Comparison of ENCODE assay signal across 22 mouse cellular contexts in genomic region chr3:105592246-105592645, GRCm38 (mm10).
DNase-seq lines count a peak whose midpoint lies in the region; ATAC-seq and TF ChIP-seq lines count a peak whose summit lies in the region.
"Had no signal": no experiment of that assay in that cellular context is flagged by ENCODE, and none has a peak within 500 bp of the region (broad histone marks: within the 10 kb centered on the region; RNA-seq: fewer than 3 reads in every experiment).

No protein-coding gene starts in this region.

- no peaks in the 10 kb centered on the region for H3K36me3 ChIP-seq in hindbrain, embryonic 10.5 days
- no peaks in the 10 kb centered on the region for H3K36me3 ChIP-seq in hindbrain, postnatal 0 days (ENCODE audit: insufficient read depth, low read length)
- H3K36me3 ChIP-seq: forebrain, embryonic 10.5 days; heart, embryonic 15.5 days; hindbrain, embryonic 13.5 days; limb, embryonic 10.5 days; midbrain, embryonic 13.5 days; neural tube, embryonic 13.5 days had no signal

- no peak overlapping the region for H3K4me2 ChIP-seq in hindbrain, postnatal 0 days (ENCODE audit: low read depth, low read length)
- H3K4me2 ChIP-seq: heart, embryonic 15.5 days; hindbrain, embryonic 13.5 days; midbrain, embryonic 13.5 days; neural tube, embryonic 13.5 days had no signal

- H3K9ac ChIP-seq in hindbrain, postnatal 0 days (replicated peaks; ENCODE audit: low read length), result no peak overlapping the region
- H3K9ac ChIP-seq: heart, embryonic 15.5 days; hindbrain, embryonic 13.5 days; liver, postnatal 0 days; midbrain, embryonic 13.5 days; neural tube, embryonic 13.5 days had no signal

- peak; percentile 45; the same call in 1 of the 2 replicates for ATAC-seq in cerebellum, adult (ENCODE audit: insufficient number of reproducible peaks, low FRiP score, low TSS enrichment)
- ATAC-seq in frontal cortex, adult (ENCODE audit: low TSS enrichment), result peak; percentile 82
- no peak for ATAC-seq in hindbrain, postnatal 0 days
- ATAC-seq: liver, postnatal 0 days; midbrain, embryonic 13.5 days had no signal

- H3K27me3 ChIP-seq in hindbrain, embryonic 10.5 days (ENCODE audit: insufficient read depth, poor library complexity, severe bottlenecking), result no peaks in the 10 kb centered on the region
- H3K27me3 ChIP-seq in hindbrain, postnatal 0 days (ENCODE audit: insufficient read depth, low read length), result no peaks in the 10 kb centered on the region
- H3K27me3 ChIP-seq: heart, embryonic 15.5 days; hindbrain, embryonic 13.5 days; midbrain, embryonic 13.5 days; neural tube, embryonic 13.5 days had no signal

- no peaks in the 10 kb centered on the region for H3K9me3 ChIP-seq in hindbrain, embryonic 10.5 days
- no peaks in the 10 kb centered on the region for H3K9me3 ChIP-seq in hindbrain, postnatal 0 days (ENCODE audit: low read length)
- H3K9me3 ChIP-seq: forebrain, embryonic 10.5 days; heart, embryonic 15.5 days; hindbrain, embryonic 13.5 days; limb, embryonic 10.5 days; midbrain, embryonic 13.5 days; neural tube, embryonic 13.5 days had no signal

- no peak for DNase-seq in cerebellum, postnatal 10 days
- DNase-seq in frontal cortex, postnatal 25 days (ENCODE audit: low spot score in 2 of 2), result no peak
- no peak for DNase-seq in hindbrain, embryonic 10.5 days (ENCODE audit: low spot score)
- DNase-seq in hindbrain, postnatal 0 days (ENCODE audit: low spot score), result no peak
- DNase-seq in layer of hippocampus, adult 9-10 months (ENCODE audit: low spot score), result peak; percentile 45
- DNase-seq in adrenal gland, adult (ENCODE audit: inconsistent age in 2 of 2, low spot score in 1 of 2), result no peak
- DNase-seq: adrenal gland, adult 8-10 months; gastrocnemius, postnatal 25 days; kidney, adult 8-10 months; kidney, postnatal 14 days; liver, postnatal 0 days; lung, postnatal 14 days; spleen, adult 18-20 months; thymus, postnatal 36 days had no signal

- H3K4me1 ChIP-seq in hindbrain, embryonic 10.5 days (replicated peaks), result 0 out of 2 replicates have a peak, but pooled peaks cover 16% of the 10 kb centered on the region
- peaks cover 13% of the 10 kb centered on the region; the same call in 1 of the 2 replicates for H3K4me1 ChIP-seq in hindbrain, postnatal 0 days (ENCODE audit: insufficient read depth, low read length)
- H3K4me1 ChIP-seq: heart, embryonic 15.5 days; limb, embryonic 10.5 days had no signal

- no peak for TF ChIP-seq CTCF in hindbrain, postnatal 0 days (IDR thresholded peaks at IDR 0.05; ENCODE audit: low read depth)

- WGBS in hindbrain, embryonic 10.5 days, result 68% methylated on average over 2 of the region's 2 CpGs
- WGBS in hindbrain, postnatal 0 days, result 63% methylated on average over 2 of the region's 2 CpGs

- 0 out of 2 replicates have a peak overlapping the region, but pooled peaks have one; percentile 45 for H3K27ac ChIP-seq in hindbrain, embryonic 10.5 days
- no peak overlapping the region for H3K27ac ChIP-seq in hindbrain, postnatal 0 days
- H3K27ac ChIP-seq: forebrain, embryonic 10.5 days; heart, embryonic 15.5 days; hindbrain, embryonic 13.5 days; limb, embryonic 10.5 days; midbrain, embryonic 13.5 days; neural tube, embryonic 13.5 days had no signal

- H3K4me3 ChIP-seq in hindbrain, embryonic 10.5 days, result no peak overlapping the region
- no peak overlapping the region for H3K4me3 ChIP-seq in hindbrain, postnatal 0 days (ENCODE audit: low read length)
- H3K4me3 ChIP-seq: forebrain, embryonic 10.5 days; heart, embryonic 15.5 days; hindbrain, embryonic 13.5 days; limb, embryonic 10.5 days; midbrain, embryonic 13.5 days; neural tube, embryonic 13.5 days had no signal
